Mouse (Mus musculus): ENCODE data around the gene 1700030J22Rik. TPM values are rescaled to one million over a fixed set of nuclear protein-coding genes. Genes with fewer than 3 reads are reported as not detected.

Gene 1700030J22Rik
- polyA plus RNA-seq, 1 experiment from 2014 or later: 4.1 TPM

GRCm38 (mm10) chr8:116994016-116994716 lies 15.4 kb upstream of the 1700030J22Rik start:
- Histone ChIP-seq H3K27ac (ENCODE audit: low read depth, low read length) (no peak overlapping the region), H3K9me3 (ENCODE audit: control insufficient read depth, low read length) (no peaks in the 10 kb centered on the region), H3K4me2 (replicated peaks; ENCODE audit: low read depth, low read length) (peak overlapping the region; percentile 59), H3K36me3 (ENCODE audit: control insufficient read depth, insufficient read depth, low read length) (no peaks in the 10 kb centered on the region), H3K9ac (ENCODE audit: low read depth, low read length) (peak overlapping the region; percentile 54; the same call in 1 of the 2 replicates), H3K27me3 (ENCODE audit: control insufficient read depth, insufficient read depth, low read length) (no peaks in the 10 kb centered on the region), H3K4me1 (replicated peaks; ENCODE audit: control insufficient read depth, insufficient read depth, low read length) (no peaks in the 10 kb centered on the region), H3K4me3 (ENCODE audit: low read depth, low read length) (peak overlapping the region; percentile 73; the same call in 1 of the 2 replicates)
- ATAC-seq (ENCODE audit: low FRiP score): peak; percentile 3; the same call in 1 of the 2 replicates
- 60% methylated on average over 11 of the region's 11 CpGs for WGBS
- no peak for DNase-seq (ENCODE audit: low spot score)

GRCm38 (mm10) chr8:116993095-116993867 lies 14.5 kb upstream of the 1700030J22Rik start, which contains the start of gene Gcsh:
TSS of gene Gcsh (minus strand) at chr8:116993537.
- H3K9ac ChIP-seq (ENCODE audit: low read depth, low read length): peak within 1 kb of the TSS; percentile 62
- peak; percentile 100 for ATAC-seq (ENCODE audit: low FRiP score)

GRCm38 (mm10) chr8:116992176-116992971 lies 13.6 kb upstream of the 1700030J22Rik start:
- H3K27me3 ChIP-seq (ENCODE audit: control insufficient read depth, insufficient read depth, low read length): no peaks in the 10 kb centered on the region
- H3K4me1 ChIP-seq (replicated peaks; ENCODE audit: control insufficient read depth, insufficient read depth, low read length): no peaks in the 10 kb centered on the region
- ATAC-seq (ENCODE audit: low FRiP score): no peak
- H3K36me3 ChIP-seq (ENCODE audit: control insufficient read depth, insufficient read depth, low read length): no peaks in the 10 kb centered on the region
- peak overlapping the region; percentile 62 for H3K9ac ChIP-seq (ENCODE audit: low read depth, low read length)
- H3K4me2 ChIP-seq (replicated peaks; ENCODE audit: low read depth, low read length): peak overlapping the region; percentile 59
- WGBS: 14% methylated on average over 23 of the region's 23 CpGs
- no peaks in the 10 kb centered on the region for H3K9me3 ChIP-seq (ENCODE audit: control insufficient read depth, low read length)
- peak overlapping the region; percentile 73 for H3K4me3 ChIP-seq (ENCODE audit: low read depth, low read length)
- H3K27ac ChIP-seq (ENCODE audit: low read depth, low read length): no peak overlapping the region
- DNase-seq (ENCODE audit: low spot score): peak; percentile 36

More at GRCm38 (mm10) chr8:116993095-116993867, 14.5 kb upstream of the 1700030J22Rik start, which contains the start of gene Gcsh:
- no peak within 1 kb of the TSS for H3K27ac ChIP-seq (ENCODE audit: low read depth, low read length)
- under 1% methylated on average over 48 of the region's 56 CpGs for WGBS
- DNase-seq (ENCODE audit: low spot score): peak; percentile 99
- H3K36me3 ChIP-seq (ENCODE audit: control insufficient read depth, insufficient read depth, low read length): no peaks in the 10 kb centered on the region
- H3K4me3 ChIP-seq (ENCODE audit: low read depth, low read length): peak within 1 kb of the TSS; percentile 73
- no peaks in the 10 kb centered on the region for H3K9me3 ChIP-seq (ENCODE audit: control insufficient read depth, low read length)
- peak within 1 kb of the TSS; percentile 59 for H3K4me2 ChIP-seq (replicated peaks; ENCODE audit: low read depth, low read length)
- H3K4me1 ChIP-seq (replicated peaks; ENCODE audit: control insufficient read depth, insufficient read depth, low read length): no peaks in the 10 kb centered on the region
- no peaks in the 10 kb centered on the region for H3K27me3 ChIP-seq (ENCODE audit: control insufficient read depth, insufficient read depth, low read length)

GRCm38 (mm10) chr8:116991241-116991640 lies 12.5 kb upstream of the 1700030J22Rik start:
- H3K4me2 ChIP-seq (replicated peaks; ENCODE audit: low read depth, low read length): no peak overlapping the region
- no peaks in the 10 kb centered on the region for H3K4me1 ChIP-seq (replicated peaks; ENCODE audit: control insufficient read depth, insufficient read depth, low read length)
- WGBS: 86% methylated on average over 8 of the region's 8 CpGs
- no peaks in the 10 kb centered on the region for H3K36me3 ChIP-seq (ENCODE audit: control insufficient read depth, insufficient read depth, low read length)
- H3K27ac ChIP-seq (ENCODE audit: low read depth, low read length): no peak overlapping the region
- no peak overlapping the region for H3K9ac ChIP-seq (ENCODE audit: low read depth, low read length)
- H3K9me3 ChIP-seq (ENCODE audit: control insufficient read depth, low read length): no peaks in the 10 kb centered on the region
- ATAC-seq (ENCODE audit: low FRiP score) (no peak), DNase-seq (ENCODE audit: low spot score) (no peak)
- H3K27me3 ChIP-seq (ENCODE audit: control insufficient read depth, insufficient read depth, low read length): no peaks in the 10 kb centered on the region
- no peak overlapping the region for H3K4me3 ChIP-seq (ENCODE audit: low read depth, low read length)

GRCm38 (mm10) chr8:116989842-116990241 lies 11.1 kb upstream of the 1700030J22Rik start:
- Histone ChIP-seq H3K9ac (ENCODE audit: low read depth, low read length) (no peak overlapping the region), H3K27ac (ENCODE audit: low read depth, low read length) (no peak overlapping the region), H3K9me3 (ENCODE audit: control insufficient read depth, low read length) (no peaks in the 10 kb centered on the region), H3K36me3 (ENCODE audit: control insufficient read depth, insufficient read depth, low read length) (no peaks in the 10 kb centered on the region), H3K4me3 (ENCODE audit: low read depth, low read length) (no peak overlapping the region), H3K4me2 (replicated peaks; ENCODE audit: low read depth, low read length) (no peak overlapping the region), H3K27me3 (ENCODE audit: control insufficient read depth, insufficient read depth, low read length) (no peaks in the 10 kb centered on the region), H3K4me1 (replicated peaks; ENCODE audit: control insufficient read depth, insufficient read depth, low read length) (no peaks in the 10 kb centered on the region)
- ATAC-seq (ENCODE audit: low FRiP score): no peak
- DNase-seq (ENCODE audit: low spot score): no peak
- WGBS: 95% methylated on average over 3 of the region's 3 CpGs

GRCm38 (mm10) chr8:116980117-116980516 lies 1.4 kb upstream of the 1700030J22Rik start:
- 12% methylated on average over 4 of the region's 4 CpGs for WGBS
- H3K27me3 ChIP-seq (ENCODE audit: control insufficient read depth, insufficient read depth, low read length): no peaks in the 10 kb centered on the region

GRCm38 (mm10) chr8:116978052-116978451 lies 707 bp downstream of the 1700030J22Rik start:
- H3K4me2 ChIP-seq (replicated peaks; ENCODE audit: low read depth, low read length): peak overlapping the region; percentile 74
- H3K9ac ChIP-seq (ENCODE audit: low read depth, low read length): peak overlapping the region; percentile 57
- no peaks in the 10 kb centered on the region for H3K27me3 ChIP-seq (ENCODE audit: control insufficient read depth, insufficient read depth, low read length)
- H3K9me3 ChIP-seq (ENCODE audit: control insufficient read depth, low read length): no peaks in the 10 kb centered on the region
- WGBS: 36% methylated on average over 8 of the region's 8 CpGs
- peak overlapping the region; percentile 67 for H3K4me3 ChIP-seq (ENCODE audit: low read depth, low read length)
- 0 out of 2 replicates have a peak, but pooled peaks cover 3% of the 10 kb centered on the region for H3K4me1 ChIP-seq (replicated peaks; ENCODE audit: control insufficient read depth, insufficient read depth, low read length)
- H3K27ac ChIP-seq (ENCODE audit: low read depth, low read length): 0 out of 2 replicates have a peak overlapping the region, but pooled peaks have one; percentile 10
- no peaks in the 10 kb centered on the region for H3K36me3 ChIP-seq (ENCODE audit: control insufficient read depth, insufficient read depth, low read length)
- DNase-seq (ENCODE audit: low spot score) (no peak), ATAC-seq (ENCODE audit: low FRiP score) (no peak)

More at GRCm38 (mm10) chr8:116980117-116980516, 1.4 kb upstream of the 1700030J22Rik start:
- Histone ChIP-seq H3K4me1 (replicated peaks; ENCODE audit: control insufficient read depth, insufficient read depth, low read length) (0 out of 2 replicates have a peak, but pooled peaks cover 3% of the 10 kb centered on the region), H3K4me3 (ENCODE audit: low read depth, low read length) (no peak overlapping the region), H3K27ac (ENCODE audit: low read depth, low read length) (no peak overlapping the region), H3K9ac (ENCODE audit: low read depth, low read length) (no peak overlapping the region), H3K36me3 (ENCODE audit: control insufficient read depth, insufficient read depth, low read length) (no peaks in the 10 kb centered on the region), H3K4me2 (replicated peaks; ENCODE audit: low read depth, low read length) (no peak overlapping the region), H3K9me3 (ENCODE audit: control insufficient read depth, low read length) (no peaks in the 10 kb centered on the region)
- DNase-seq (ENCODE audit: low spot score): peak; percentile 83
- ATAC-seq (ENCODE audit: low FRiP score): no peak

GRCm38 (mm10) chr8:116975606-116976005 lies 3.2 kb downstream of the 1700030J22Rik start:
- Histone ChIP-seq H3K4me1 (replicated peaks; ENCODE audit: control insufficient read depth, insufficient read depth, low read length) (0 out of 2 replicates have a peak, but pooled peaks cover 3% of the 10 kb centered on the region), H3K4me3 (ENCODE audit: low read depth, low read length) (no peak overlapping the region), H3K36me3 (ENCODE audit: control insufficient read depth, insufficient read depth, low read length) (no peaks in the 10 kb centered on the region), H3K27ac (ENCODE audit: low read depth, low read length) (no peak overlapping the region), H3K4me2 (replicated peaks; ENCODE audit: low read depth, low read length) (no peak overlapping the region), H3K9ac (ENCODE audit: low read depth, low read length) (no peak overlapping the region), H3K9me3 (ENCODE audit: control insufficient read depth, low read length) (no peaks in the 10 kb centered on the region), H3K27me3 (ENCODE audit: control insufficient read depth, insufficient read depth, low read length) (no peaks in the 10 kb centered on the region)
- no peak for ATAC-seq (ENCODE audit: low FRiP score)
- DNase-seq (ENCODE audit: low spot score): no peak
- WGBS: 72% methylated on average over 5 of the region's 5 CpGs
